Mouse (Mus musculus) neural tube, embryonic 12.5 days (tissue): Measurements from ENCODE around the gene Cpsf4. TPM values are rescaled to one million over a fixed set of nuclear protein-coding genes. Genes with fewer than 3 reads are reported as not detected.

Experiments used
- ATAC-seq: fragments of 200-750 bp; cut with Nextera tagmentation; 2 replicates; pipeline ENCODE4 v1.8.0; 2017; ENCODE audit warnings: low read depth, mild to moderate bottlenecking, moderate TSS enrichment, moderate library complexity; ENCODE audit not compliant: low FRiP score
- H3K27ac ChIP-seq: fragments of 300-500 bp; sonication (generic); 2 replicates; pipeline ENCODE4 v1.5.1; 2016
- H3K27me3 ChIP-seq: fragments of 300-500 bp; sonication (generic); replicated peaks from 2 replicates; pipeline ENCODE4 v1.6.1; 2016; ENCODE audit warnings: mild to moderate bottlenecking
- H3K36me3 ChIP-seq: fragments of 300-500 bp; sonication (generic); 2 replicates; pipeline ENCODE4 v1.6.1; 2016; ENCODE audit warnings: mild to moderate bottlenecking
- H3K4me1 ChIP-seq: fragments of 300-500 bp; sonication (generic); 2 replicates; pipeline ENCODE4 v1.6.1; 2016
- H3K4me2 ChIP-seq: fragments of 300-500 bp; sonication (generic); replicated peaks from 2 replicates; pipeline ENCODE4 v1.6.1; 2016; ENCODE audit warnings: mild to moderate bottlenecking
- H3K4me3 ChIP-seq: fragments of 300-500 bp; sonication (generic); 2 replicates; pipeline ENCODE4 v1.5.1; 2016
- H3K9ac ChIP-seq: fragments of 300-500 bp; sonication (generic); 2 replicates; pipeline ENCODE4 v1.6.1; 2016; ENCODE audit warnings: mild to moderate bottlenecking
- H3K9me3 ChIP-seq: fragments of 300-500 bp; sonication (generic); 2 replicates; pipeline ENCODE4 v1.6.1; 2016; ENCODE audit warnings: mild to moderate bottlenecking
- WGBS: fragments of 180-500 bp; shearing (Covaris S2); methylation state at CpG from one replicate; pipeline ENCODE4 v1.1.7; 2016; 5-methylcytosine and 5-hydroxymethylcytosine counted together
- polyA plus RNA-seq: library from polyadenylated mRNA; unstranded; fragments of >200 nt; fragmentation: Nextera tagmentation; extraction: Ambion mirVana; gene quantifications from 2 replicates; pipeline ENCODE4 v1.2.1, GENCODE M21; 2016

Gene Cpsf4
- polyA plus RNA-seq, 1 experiment from 2014 or later: 58.5 TPM

- H3K9ac ChIP-seq: no peak overlapping the region
- no peak for ATAC-seq
- no peaks in the 10 kb centered on the region for H3K9me3 ChIP-seq
- H3K4me2 ChIP-seq: peak overlapping the region; percentile 85
- H3K4me1 ChIP-seq: peaks cover 16% of the 10 kb centered on the region
- no peak overlapping the region for H3K27ac ChIP-seq
- WGBS: 98% methylated on average over 6 of the region's 6 CpGs
- no peaks in the 10 kb centered on the region for H3K27me3 ChIP-seq
- H3K36me3 ChIP-seq: peaks cover 42% of the 10 kb centered on the region
- H3K4me3 ChIP-seq: no peak overlapping the region
Measured at GRCm38 (mm10) chr5:145189416-145189815, 22.4 kb downstream of the Cpsf4 start.

DNA sequence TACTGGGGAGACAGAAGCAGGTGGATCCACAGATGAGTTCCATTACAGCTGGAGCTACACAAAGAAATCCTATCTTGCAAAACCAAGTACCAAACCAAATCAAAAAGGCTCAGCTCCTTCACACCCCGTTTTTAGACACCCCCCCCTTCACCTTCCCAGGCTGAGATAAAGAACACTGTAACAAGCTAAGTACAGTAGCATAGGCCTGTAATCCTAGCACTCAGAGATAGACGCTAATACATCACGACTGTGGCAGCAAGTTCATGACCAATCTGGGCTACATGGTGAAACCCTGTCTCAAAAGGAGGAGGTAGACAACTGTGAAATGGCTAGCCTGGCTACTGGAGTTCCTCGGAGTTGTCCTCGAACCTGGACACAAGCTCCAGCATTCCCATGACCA lies 23.4 kb downstream of the Cpsf4 start:
- Histone ChIP-seq H3K27ac (no peak overlapping the region), H3K9ac (peak overlapping the region; percentile 92), H3K4me2 (peak overlapping the region; percentile 85), H3K4me3 (peak overlapping the region; percentile 86), H3K9me3 (no peaks in the 10 kb centered on the region), H3K36me3 (peaks cover 44% of the 10 kb centered on the region), H3K27me3 (no peaks in the 10 kb centered on the region), H3K4me1 (peaks cover 16% of the 10 kb centered on the region)
- WGBS: 61% methylated on average over 5 of the region's 5 CpGs
- ATAC-seq: no peak

GRCm38 (mm10) chr5:145190875-145191798 lies 24.1 kb downstream of the Cpsf4 start:
- Histone ChIP-seq H3K4me3 (peak overlapping the region; percentile 86), H3K36me3 (peaks cover 43% of the 10 kb centered on the region), H3K9me3 (no peaks in the 10 kb centered on the region), H3K27ac (peak overlapping the region; percentile 76), H3K4me2 (peak overlapping the region; percentile 85), H3K4me1 (peaks cover 16% of the 10 kb centered on the region), H3K27me3 (no peaks in the 10 kb centered on the region), H3K9ac (peak overlapping the region; percentile 92)
- 1% methylated on average over 41 of the region's 41 CpGs for WGBS
- peak; percentile 91 for ATAC-seq

DNA sequence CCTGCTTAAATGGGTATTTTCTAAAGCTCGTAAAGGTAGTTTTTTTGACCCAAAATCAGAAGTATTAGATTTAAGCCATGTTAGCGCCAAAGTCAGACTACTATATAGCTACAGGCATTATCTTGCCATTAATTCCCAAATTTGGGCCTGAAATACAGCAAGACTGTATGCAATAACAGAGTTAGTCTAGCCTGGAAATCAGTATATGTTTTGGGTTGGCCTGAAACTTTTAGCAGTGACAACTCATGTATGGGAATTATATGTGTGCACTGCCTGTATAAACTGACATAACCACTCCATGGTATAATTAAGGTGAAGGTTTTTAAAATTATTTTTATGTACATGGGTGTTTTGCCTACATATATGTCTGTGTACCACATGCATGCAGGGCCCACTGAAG lies 24.9 kb downstream of the Cpsf4 start, which contains the start of gene Atp5j2:
TSS of gene Atp5j2 (minus strand) at position 101 of the 400 bp plus-strand sequence.
- WGBS: 88% methylated on average over 2 of the region's 2 CpGs
- peak within 1 kb of the TSS; percentile 85 for H3K4me2 ChIP-seq
- H3K9ac ChIP-seq: peak within 1 kb of the TSS; percentile 92
- H3K4me3 ChIP-seq: peak within 1 kb of the TSS; percentile 86
- H3K9me3 ChIP-seq: no peaks in the 10 kb centered on the region
- peaks cover 34% of the 10 kb centered on the region for H3K36me3 ChIP-seq
- H3K4me1 ChIP-seq: peaks cover 16% of the 10 kb centered on the region
- no peaks in the 10 kb centered on the region for H3K27me3 ChIP-seq
- ATAC-seq: no peak
- peak within 1 kb of the TSS; percentile 76 for H3K27ac ChIP-seq

GRCm38 (mm10) chr5:145200387-145200786 lies 33.4 kb downstream of the Cpsf4 start:
- Histone ChIP-seq H3K4me2 (peak overlapping the region; percentile 99), H3K9ac (no peak overlapping the region), H3K36me3 (peaks cover 14% of the 10 kb centered on the region), H3K27me3 (no peaks in the 10 kb centered on the region), H3K4me3 (0 out of 2 replicates have a peak overlapping the region, but pooled peaks have one; percentile 11), H3K27ac (no peak overlapping the region), H3K4me1 (peaks cover 16% of the 10 kb centered on the region), H3K9me3 (no peaks in the 10 kb centered on the region)
- no peak for ATAC-seq
- 79% methylated on average over 7 of the region's 7 CpGs for WGBS

DNA sequence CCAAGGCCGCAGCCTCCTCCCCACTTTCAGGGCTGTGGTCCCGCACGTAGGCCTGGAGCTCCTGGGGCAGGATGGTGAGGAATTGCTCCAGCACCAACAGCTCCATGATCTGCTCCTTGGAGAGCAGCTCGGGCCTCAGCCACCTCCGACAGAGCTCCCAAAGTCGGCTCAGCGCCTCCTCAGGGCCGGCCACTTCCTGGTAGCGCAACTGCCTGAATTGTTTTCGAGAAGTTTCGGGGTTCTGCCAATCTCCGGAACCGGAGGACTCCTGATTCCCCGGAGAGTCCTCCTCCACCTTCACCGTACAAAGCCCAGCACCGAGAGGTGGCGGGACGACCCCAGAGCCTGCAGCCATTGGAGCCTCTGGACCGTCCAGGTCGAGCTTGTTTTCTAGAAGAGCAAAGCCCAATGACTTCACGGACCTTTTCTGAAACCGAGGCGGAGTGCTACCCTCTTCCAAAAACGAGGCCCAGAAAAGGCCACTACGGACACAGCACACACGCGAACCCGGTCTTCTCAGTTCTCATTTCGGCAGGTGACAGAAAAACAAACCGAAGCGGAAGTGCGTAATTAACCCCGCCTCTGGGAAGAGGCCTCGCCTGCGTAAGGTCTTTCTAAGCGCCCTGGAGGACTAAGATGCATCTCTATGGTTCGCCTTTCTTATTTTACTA lies 34.4 kb downstream of the Cpsf4 start, which contains the start of gene Zkscan14:
TSS of gene Zkscan14 (minus strand) at position 548 of the 671 bp plus-strand sequence.
- H3K4me3 ChIP-seq: peak within 1 kb of the TSS; percentile 74
- WGBS: 2% methylated on average over 37 of the region's 37 CpGs
- H3K27me3 ChIP-seq: no peaks in the 10 kb centered on the region
- no peaks in the 10 kb centered on the region for H3K9me3 ChIP-seq
- H3K4me2 ChIP-seq: peak within 1 kb of the TSS; percentile 99
- peaks cover 20% of the 10 kb centered on the region for H3K4me1 ChIP-seq
- ATAC-seq: peak; percentile 11; the same call in 1 of the 2 replicates
- H3K9ac ChIP-seq: peak within 1 kb of the TSS; percentile 79
- H3K36me3 ChIP-seq: peaks cover 7% of the 10 kb centered on the region; the same call in 1 of the 2 replicates
- H3K27ac ChIP-seq: no peak within 1 kb of the TSS

- H3K9ac ChIP-seq: no peak overlapping the region
- H3K27ac ChIP-seq: no peak overlapping the region
- H3K36me3 ChIP-seq: peaks cover 8% of the 10 kb centered on the region
- no peak overlapping the region for H3K4me3 ChIP-seq
- H3K9me3 ChIP-seq: no peaks in the 10 kb centered on the region
- peaks cover 20% of the 10 kb centered on the region for H3K4me1 ChIP-seq
- no peak overlapping the region for H3K4me2 ChIP-seq
- no peaks in the 10 kb centered on the region for H3K27me3 ChIP-seq
- ATAC-seq: no peak
- 55% methylated on average over 3 of the region's 3 CpGs for WGBS
Measured at GRCm38 (mm10) chr5:145202446-145202845, 35.4 kb downstream of the Cpsf4 start.

- H3K9me3 ChIP-seq: no peaks in the 10 kb centered on the region
- H3K4me2 ChIP-seq: peak within 1 kb of the TSS; percentile 62
- peaks cover 10% of the 10 kb centered on the region for H3K36me3 ChIP-seq
- under 1% methylated on average over 22 of the region's 22 CpGs for WGBS
- peak; percentile 95 for ATAC-seq
- peak within 1 kb of the TSS; percentile 55 for H3K9ac ChIP-seq
- H3K27ac ChIP-seq: peak within 1 kb of the TSS; percentile 37
- H3K4me3 ChIP-seq: peak within 1 kb of the TSS; percentile 55
- no peaks in the 10 kb centered on the region for H3K27me3 ChIP-seq
- H3K4me1 ChIP-seq: peaks cover 20% of the 10 kb centered on the region
Measured at GRCm38 (mm10) chr5:145203936-145204691, 37.1 kb downstream of the Cpsf4 start, which contains the start of gene Zkscan5. Zkscan5 (plus strand) TSS chr5:145204562.

GRCm38 (mm10) chr5:145205041-145205440 lies 38.0 kb downstream of the Cpsf4 start:
- peak overlapping the region; percentile 62 for H3K4me2 ChIP-seq
- peak overlapping the region; percentile 29; the same call in 1 of the 2 replicates for H3K9ac ChIP-seq
- peaks cover 14% of the 10 kb centered on the region for H3K36me3 ChIP-seq
- H3K27me3 ChIP-seq: no peaks in the 10 kb centered on the region
- no peaks in the 10 kb centered on the region for H3K9me3 ChIP-seq
- peak overlapping the region; percentile 55 for H3K4me3 ChIP-seq
- no peak overlapping the region for H3K27ac ChIP-seq
- H3K4me1 ChIP-seq: peaks cover 20% of the 10 kb centered on the region
- 24% methylated on average over 9 of the region's 9 CpGs for whole genome bisulfite sequencing
- no peak for ATAC-seq

- peaks cover 35% of the 10 kb centered on the region for H3K36me3 ChIP-seq
- ATAC-seq: no peak
Measured at GRCm38 (mm10) chr5:145207385-145207784, 40.4 kb downstream of the Cpsf4 start.

DNA sequence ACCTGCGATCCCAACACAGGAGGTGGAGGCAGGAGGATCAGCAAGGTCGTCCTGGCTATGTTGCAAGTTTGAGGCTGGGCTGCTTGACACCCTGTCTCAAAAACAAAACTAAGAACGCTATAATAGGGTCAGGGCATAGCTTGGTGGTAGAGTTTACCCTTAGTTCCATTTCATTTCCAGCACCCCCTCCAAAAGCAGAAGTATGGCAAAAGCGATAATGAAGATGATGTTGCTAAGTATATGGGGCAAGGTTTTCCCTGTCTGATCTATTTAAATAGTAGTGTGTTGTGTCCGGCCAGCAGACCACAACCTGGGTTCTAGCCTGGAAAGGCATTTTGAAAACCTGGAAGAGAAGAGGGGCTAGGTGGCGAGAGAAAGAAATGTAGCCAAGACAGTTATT lies 40.9 kb downstream of the Cpsf4 start:
- Histone ChIP-seq H3K9me3 (no peaks in the 10 kb centered on the region), H3K9ac (no peak overlapping the region), H3K27ac (no peak overlapping the region), H3K4me1 (peaks cover 9% of the 10 kb centered on the region), H3K4me2 (no peak overlapping the region), H3K27me3 (no peaks in the 10 kb centered on the region), H3K4me3 (no peak overlapping the region), H3K36me3 (peaks cover 40% of the 10 kb centered on the region)
- 89% methylated on average over 6 of the region's 6 CpGs for WGBS
- no peak for ATAC-seq

More at GRCm38 (mm10) chr5:145207385-145207784, 40.4 kb downstream of the Cpsf4 start:
- Histone ChIP-seq H3K4me2 (no peak overlapping the region), H3K27me3 (no peaks in the 10 kb centered on the region), H3K9ac (no peak overlapping the region), H3K4me1 (peaks cover 9% of the 10 kb centered on the region), H3K4me3 (no peak overlapping the region), H3K27ac (no peak overlapping the region), H3K9me3 (no peaks in the 10 kb centered on the region)
- WGBS: 96% methylated on average over 6 of the region's 6 CpGs
